Mouse (Mus musculus): ENCODE measurements around the gene Gm3383. TPM values are rescaled to one million over a fixed set of nuclear protein-coding genes. Genes with fewer than 3 reads are reported as not detected.

The Gm3383 gene
- total RNA-seq (2023): not detected in 2 replicates

GRCm38 (mm10) chr14:5807882-5808281, at the start of gene Gm3383:
Gene Gm3383 (minus strand): TSS chr14:5807982.

GRCm38 (mm10) chr14:5830229-5830628, 22.4 kb upstream of the Gm3383 start, which contains the start of gene Gm3424:
Gene Gm3424 (minus strand): TSS chr14:5830329.

GRCm38 (mm10) chr14:5741477-5741876, 66.3 kb downstream of the Gm3383 start, which contains the start of gene Gm3373:
Gene Gm3373 (minus strand): TSS chr14:5741577.

DNA sequence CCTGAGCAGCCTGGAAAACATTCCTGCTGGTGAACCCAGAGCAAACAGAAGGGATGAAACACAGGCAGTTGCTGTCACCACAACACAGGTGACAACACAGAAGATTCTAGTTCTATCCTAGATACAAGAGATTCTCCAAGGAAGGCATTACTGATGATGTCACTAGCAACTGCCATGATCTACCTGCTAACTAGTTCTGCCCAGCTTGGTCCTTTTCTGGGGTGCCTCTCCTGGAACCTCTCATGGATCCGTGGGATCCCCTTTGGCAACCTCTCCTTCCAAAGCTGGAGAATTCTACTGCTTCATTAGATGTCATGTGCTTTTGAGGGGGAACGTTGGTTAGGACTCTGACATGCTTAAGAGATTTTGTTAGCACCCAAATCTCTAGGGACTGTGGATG, 120.4 kb downstream of the Gm3383 start, which contains the start of gene Gm9603:
Gm9603 (minus strand) TSS at position 101 of the 400 bp plus-strand sequence.

DNA sequence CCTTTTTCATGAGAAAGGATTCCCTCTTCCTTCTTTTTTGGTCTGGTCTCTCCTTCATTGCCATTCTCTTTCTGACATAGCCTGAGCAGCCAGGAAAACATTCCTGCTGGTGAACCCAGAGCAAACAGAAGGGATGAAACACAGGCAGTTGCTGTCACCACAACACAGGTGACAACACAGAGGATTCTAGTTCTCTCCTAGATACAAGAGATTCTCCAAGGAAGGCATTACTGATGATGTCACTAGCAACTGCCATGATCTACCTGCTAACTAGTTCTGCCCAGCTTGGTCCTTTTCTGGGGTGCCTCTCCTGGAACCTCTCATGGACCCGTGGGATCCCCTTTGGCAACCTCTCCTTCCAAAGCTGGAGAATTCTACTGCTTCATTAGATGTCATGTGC, 174.9 kb downstream of the Gm3383 start, which contains the start of gene Gm8265:
Gm8265 (minus strand) TSS at position 101 of the 400 bp plus-strand sequence.

Other genes with a start within 250 kb of the Gm3383 start
- not detected in 2 replicates for gene Gm8265, start 175.0 kb downstream of the Gm3383 start, total RNA-seq (2023)
- gene Gm9603, start 120.5 kb downstream of the Gm3383 start, total RNA-seq (2023): not detected in 2 replicates
- gene Gm3373, start 66.4 kb downstream of the Gm3383 start, total RNA-seq (2023): not detected in 2 replicates
- not detected in 2 replicates for gene Gm3424, start 22.3 kb upstream of the Gm3383 start, total RNA-seq (2023)
- gene Gm8237, start 72.4 kb upstream of the Gm3383 start, total RNA-seq (2023): not detected in 2 replicates
- gene Gm3248, start 153.8 kb upstream of the Gm3383 start, total RNA-seq (2023): not detected in 2 replicates
- gene Gm3453, start 171.2 kb upstream of the Gm3383 start, total RNA-seq (2023): not detected in 2 replicates

Data from neutrophil, adult 65 days (primary cell).